Mouse (Mus musculus) 3T3-L1 (cell line): ENCODE results near the gene Tomt.
"Not testable (repeated sequence)": the region's sequence is repeated elsewhere in the genome, so short reads cannot be mapped to it uniquely, and the experiment has no call there.

Source experiments
- DNase-seq: peaks from one replicate; pipeline ENCODE4 v3.0.0-alpha.2; 2015; ENCODE audit warnings: low read depth, low spot score

The Tomt gene

GRCm38 (mm10) chr7:101906287-101906681, at the start of gene Tomt:
TSS of gene Tomt (minus strand) at chr7:101906359.
- DNase-seq, result no peak

GRCm38 (mm10) chr7:101955862-101956261, 49.7 kb upstream of the Tomt start:
- DNase-seq, result no peak

GRCm38 (mm10) chr7:101955276-101955675, 49.1 kb upstream of the Tomt start:
- no peak for DNase-seq

GRCm38 (mm10) chr7:101954163-101954562, 48.0 kb upstream of the Tomt start:
- DNase-seq, result no peak

DNA sequence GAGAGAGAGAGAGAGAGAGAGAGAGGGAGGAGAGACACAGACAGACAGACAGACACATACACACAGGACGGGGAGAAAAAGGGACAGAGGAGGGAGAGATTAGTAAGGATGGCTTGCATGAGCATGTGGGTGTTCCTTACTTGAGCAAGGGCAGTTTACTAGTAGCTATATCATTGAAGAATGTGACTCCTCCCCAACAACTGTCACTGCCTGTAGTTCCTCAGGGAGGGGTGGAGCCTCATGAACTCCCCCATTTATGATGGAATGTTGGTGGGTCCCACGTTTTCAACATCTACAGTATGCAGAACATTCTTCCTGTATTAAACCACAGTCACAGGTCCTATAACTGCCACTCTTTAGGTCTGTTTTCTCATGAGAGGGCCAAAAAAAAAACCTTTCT, 45.9 kb upstream of the Tomt start:
- DNase-seq, result no peak

DNA sequence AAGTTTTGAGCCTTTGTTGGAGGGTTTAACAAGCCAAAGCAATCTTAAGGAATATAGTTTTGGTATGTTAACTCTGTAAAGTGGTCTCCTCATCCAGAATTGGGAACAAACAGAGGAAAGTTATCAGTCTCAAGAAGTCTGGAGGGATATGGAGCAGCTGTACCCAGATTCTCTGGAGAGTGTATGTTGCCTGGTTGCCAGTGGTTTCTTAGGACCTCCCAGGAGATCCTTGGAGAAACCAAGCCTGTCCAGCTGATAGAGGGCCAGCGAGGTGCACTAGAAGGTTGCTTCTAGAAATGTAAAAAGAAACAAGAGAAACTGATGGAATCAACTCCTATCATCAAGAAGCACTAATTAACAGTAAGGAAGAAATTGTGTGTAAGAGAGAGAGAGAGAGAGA, 45.5 kb upstream of the Tomt start:
- DNase-seq, result no peak

DNA sequence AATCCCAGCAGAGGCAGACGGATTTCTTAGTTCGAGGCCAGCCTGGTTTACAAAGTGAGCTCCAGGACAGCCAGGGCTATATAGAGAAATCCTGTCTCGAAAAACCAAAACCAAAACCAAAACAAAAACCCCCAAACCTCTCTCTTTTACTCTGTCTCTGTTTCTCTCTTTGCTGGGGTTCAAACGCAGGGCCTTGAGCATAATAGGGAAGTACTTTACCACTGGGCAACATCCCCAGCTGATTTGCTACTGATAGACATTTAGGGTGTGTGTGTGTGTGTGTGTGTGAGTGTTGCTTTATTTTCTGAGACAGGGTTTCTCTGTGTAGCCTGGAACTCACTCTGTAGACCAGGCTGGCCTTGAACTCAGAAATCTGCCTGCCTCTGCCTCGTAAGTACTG, 42.8 kb upstream of the Tomt start:
- DNase-seq, result not testable (repeated sequence)

- no peak for DNase-seq
Measured at GRCm38 (mm10) chr7:101939758-101940157, 33.6 kb upstream of the Tomt start.

DNA sequence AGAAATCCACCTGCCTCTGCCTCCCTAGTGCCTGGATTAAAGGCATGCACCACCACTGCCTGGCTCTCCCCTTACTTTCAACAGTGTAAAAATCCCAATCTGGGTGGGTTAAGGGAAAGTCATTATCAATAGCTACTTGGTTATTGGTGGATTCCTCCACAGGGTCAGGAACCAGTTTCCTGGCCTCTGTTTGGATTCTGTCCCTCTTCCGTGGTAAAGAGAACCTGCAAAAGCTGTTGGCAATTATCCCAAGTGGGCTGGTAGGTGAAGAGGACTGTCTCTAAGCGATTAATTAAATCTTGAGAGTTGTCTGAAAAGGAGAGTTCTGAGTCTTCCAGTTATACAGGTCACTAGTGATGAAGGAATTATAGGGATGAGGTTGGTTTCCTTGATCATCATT, 32.2 kb upstream of the Tomt start:
- no peak for DNase-seq

- no peak for DNase-seq
Measured at GRCm38 (mm10) chr7:101937569-101937968, 31.4 kb upstream of the Tomt start.

DNA sequence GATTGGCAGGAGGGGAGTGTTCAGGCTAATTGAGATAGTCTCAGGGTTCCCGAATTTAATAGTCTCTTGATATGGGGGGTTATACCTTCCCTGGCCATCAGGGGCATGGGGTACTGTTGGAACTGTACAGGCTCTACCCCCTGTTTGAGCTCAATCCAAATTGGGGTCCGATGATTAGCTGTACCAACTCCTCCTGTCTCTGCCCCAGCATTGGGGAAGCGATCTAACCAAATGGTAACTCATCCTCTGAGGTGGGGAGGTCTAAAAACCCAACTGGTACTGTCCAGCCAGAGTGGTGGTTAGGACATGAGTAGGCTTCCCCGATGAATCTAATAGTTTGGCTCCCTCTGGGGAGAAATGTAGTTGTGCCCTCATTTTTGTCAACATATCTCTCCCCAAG, 30.8 kb upstream of the Tomt start:
- DNase-seq, result no peak

DNA sequence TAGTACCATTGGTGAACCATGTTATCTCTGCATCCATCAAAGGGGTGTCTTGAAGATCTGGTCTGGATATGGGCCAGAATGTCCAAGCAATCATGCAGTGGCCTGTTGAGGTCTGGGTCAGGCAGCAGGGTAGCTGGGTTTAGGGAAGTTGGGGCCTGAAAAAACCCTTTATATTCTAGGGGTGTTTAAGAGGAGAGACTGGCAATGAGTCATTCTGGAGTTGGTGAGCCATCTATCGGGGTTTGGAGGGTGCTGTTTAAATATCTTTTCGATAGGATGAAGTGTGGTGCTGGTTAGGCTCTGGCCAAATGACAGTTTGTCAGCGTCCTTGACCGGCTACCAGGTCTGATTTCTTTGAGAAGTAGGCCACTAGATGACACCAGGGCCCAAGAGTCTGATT, 29.8 kb upstream of the Tomt start:
- DNase-seq, result no peak

GRCm38 (mm10) chr7:101933751-101934240, 27.6 kb upstream of the Tomt start, which contains the start of the genes Lrrc51 and Numa1:
TSS of gene Lrrc51 (minus strand) at chr7:101933895.
TSS of gene Numa1 (plus strand) at chr7:101934111.
- peak; percentile 98 for DNase-seq

- peak; percentile 68 for DNase-seq
Measured at GRCm38 (mm10) chr7:101933300-101933699, 27.1 kb upstream of the Tomt start.

DNA sequence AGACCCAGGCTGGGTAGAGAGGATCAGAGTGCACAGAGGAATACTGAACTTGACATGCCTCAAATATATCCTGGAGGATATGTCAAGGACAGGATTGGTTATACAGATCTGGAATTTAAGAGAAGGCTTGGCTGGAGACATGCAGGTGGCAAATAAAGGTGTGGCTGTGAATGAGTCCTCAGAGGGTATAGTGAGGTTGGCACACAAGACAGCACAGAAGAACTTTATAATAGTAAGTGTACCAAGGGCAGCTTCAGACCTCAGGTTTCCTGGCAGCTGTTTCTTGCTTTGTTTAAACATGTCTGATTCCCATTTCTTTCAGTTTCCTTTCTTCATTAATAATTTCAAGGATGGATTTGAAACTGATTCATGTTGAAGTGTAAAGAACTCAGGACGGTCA, 26.4 kb upstream of the Tomt start:
- DNase-seq, result no peak

DNA sequence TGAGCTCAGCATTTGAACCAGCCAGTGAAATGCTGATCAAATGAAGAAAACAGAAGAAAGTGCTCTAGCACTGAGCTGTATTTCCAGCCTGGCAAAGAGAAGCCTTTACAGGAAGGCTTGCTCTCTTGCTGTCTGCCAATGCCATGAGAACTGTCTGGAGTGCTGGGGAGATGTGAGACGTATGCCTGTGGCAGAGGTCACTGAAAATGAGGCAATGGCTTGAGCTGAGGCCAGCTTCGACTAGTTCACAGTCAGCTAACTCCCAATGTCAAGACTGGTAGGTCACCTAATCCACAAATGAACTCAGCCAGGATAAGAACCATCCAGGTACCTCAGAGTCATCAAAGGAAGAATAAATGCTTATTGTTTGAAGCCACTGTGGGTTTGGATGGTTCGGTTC, 21.9 kb upstream of the Tomt start:
- DNase-seq, result no peak

GRCm38 (mm10) chr7:101925892-101926291, 19.7 kb upstream of the Tomt start:
- not testable (repeated sequence) for DNase-seq

- DNase-seq, result peak; percentile 76
Measured at GRCm38 (mm10) chr7:101918071-101918470, 11.9 kb upstream of the Tomt start.

DNA sequence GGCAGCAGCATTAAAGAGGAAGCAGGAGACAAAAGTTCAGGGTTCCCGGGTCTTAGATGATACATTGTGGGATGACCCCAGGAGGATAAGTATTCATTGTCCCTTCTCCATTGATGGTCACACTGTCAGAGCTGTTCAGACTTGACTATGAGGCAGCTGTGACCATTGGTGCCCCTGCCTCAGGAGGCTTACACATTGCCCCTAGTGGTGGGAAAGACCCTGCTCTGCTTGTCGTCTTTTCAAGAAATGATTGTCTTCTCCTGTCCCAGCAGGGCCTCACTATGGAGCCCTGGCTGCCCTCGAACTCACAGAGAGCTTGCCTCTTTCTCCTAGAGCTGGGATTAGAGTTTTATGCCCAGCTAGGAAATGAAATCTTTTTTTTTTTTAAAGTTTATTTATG, 5.8 kb upstream of the Tomt start:
- no peak for DNase-seq

GRCm38 (mm10) chr7:101910138-101910537, 4.0 kb upstream of the Tomt start:
- DNase-seq, result no peak

DNA sequence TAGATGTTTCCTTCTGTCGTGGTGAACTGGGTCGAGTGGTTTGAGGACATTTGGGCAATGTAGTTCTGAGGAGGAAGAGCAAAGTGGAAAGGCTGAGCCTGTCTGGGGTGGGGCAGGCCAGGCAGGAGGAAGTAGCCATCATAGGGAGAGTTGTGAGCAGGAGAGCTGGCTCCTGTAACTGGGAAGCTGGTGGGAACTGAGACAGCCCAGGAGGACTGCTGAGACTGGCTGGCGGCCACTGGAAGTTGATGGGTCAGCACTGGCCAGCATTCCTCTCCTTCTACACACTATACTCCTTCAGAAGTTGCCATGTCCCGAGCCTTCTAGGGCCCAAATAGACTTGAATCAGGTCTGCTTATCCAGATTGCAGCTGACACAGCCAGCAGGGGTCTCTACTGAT, 2.2 kb upstream of the Tomt start:
- no peak for DNase-seq

DNA sequence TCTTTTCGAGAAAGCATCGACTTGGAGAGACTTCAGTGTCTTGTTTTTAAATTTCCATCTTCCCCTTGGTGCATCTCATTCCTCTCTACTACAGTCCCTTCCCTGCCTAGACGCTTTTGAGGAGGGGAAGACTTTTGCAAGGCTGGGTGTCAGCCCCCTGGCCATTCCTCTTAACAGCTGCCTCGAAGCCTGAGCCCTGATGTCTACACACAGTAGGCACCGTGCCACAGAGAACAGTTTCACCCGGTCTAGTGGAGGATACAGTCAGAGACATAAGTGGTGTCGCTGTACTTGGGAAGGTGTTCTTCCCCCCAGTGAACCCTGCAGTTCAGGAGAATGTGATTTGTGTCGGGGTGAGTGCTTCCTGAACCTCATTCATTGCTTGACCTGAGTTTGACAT, 537 bp upstream of the Tomt start:
- DNase-seq, result no peak

- peak; percentile 98 for DNase-seq
Measured at GRCm38 (mm10) chr7:101905561-101906286, 435 bp downstream of the Tomt start, which contains the start of gene Lamtor1. TSS of gene Lamtor1 (plus strand) at chr7:101905904.

- no peak for DNase-seq
Measured at GRCm38 (mm10) chr7:101902846-101903245, 3.3 kb downstream of the Tomt start.
